Mouse (Mus musculus) stomach, embryonic 14.5 days (tissue): Measurements from ENCODE around the gene Rnf41. TPM values are rescaled to one million over a fixed set of nuclear protein-coding genes. Genes with fewer than 3 reads are reported as not detected.

Experiments used
- ATAC-seq: fragments of 200-750 bp; cut with Nextera tagmentation; 2 replicates; pipeline ENCODE4 v1.8.0; 2017; ENCODE audit warnings: low read depth, moderate TSS enrichment; ENCODE audit not compliant: insufficient number of reproducible peaks, insufficient read depth, low FRiP score
- H3K27ac ChIP-seq: fragments of 300-500 bp; sonication (generic); 2 replicates; pipeline ENCODE4 v1.5.1; 2014; ENCODE audit warnings: mild to moderate bottlenecking, low read length, moderate library complexity, mixed read lengths
- H3K27me3 ChIP-seq: fragments of 300-500 bp; sonication (generic); 2 replicates; pipeline ENCODE4 v1.6.1; 2014; ENCODE audit warnings: low read length, control low read depth, mixed read lengths; ENCODE audit not compliant: control insufficient read depth, insufficient read depth
- H3K36me3 ChIP-seq: fragments of 300-500 bp; sonication (generic); 2 replicates; pipeline ENCODE4 v1.6.1; 2014; ENCODE audit warnings: mild to moderate bottlenecking, control low read depth, low read length, moderate library complexity, mixed read lengths; ENCODE audit not compliant: control insufficient read depth, insufficient read depth
- H3K4me1 ChIP-seq: fragments of 300-500 bp; sonication (generic); 2 replicates; pipeline ENCODE4 v1.6.1; 2014; ENCODE audit warnings: low read length, control low read depth, mixed read lengths; ENCODE audit not compliant: control insufficient read depth, insufficient read depth
- H3K4me2 ChIP-seq: fragments of 300-500 bp; sonication (generic); replicated peaks from 2 replicates; pipeline ENCODE4 v1.6.1; 2014; ENCODE audit warnings: low read depth, low read length, control low read depth
- H3K4me3 ChIP-seq: fragments of 300-500 bp; sonication (generic); 2 replicates; pipeline ENCODE4 v1.5.1; 2014; ENCODE audit warnings: low read depth, low read length, control low read depth
- H3K9ac ChIP-seq: fragments of 300-500 bp; sonication (generic); replicated peaks from 2 replicates; pipeline ENCODE4 v1.6.1; 2014; ENCODE audit warnings: low read depth, mild to moderate bottlenecking, control low read depth, low read length, moderate library complexity, mixed read lengths
- H3K9me3 ChIP-seq: fragments of 300-500 bp; sonication (generic); 2 replicates; pipeline ENCODE4 v1.6.1; 2016; ENCODE audit warnings: low read depth, low read length, control low read depth; ENCODE audit not compliant: control insufficient read depth
- WGBS: fragments of 180-500 bp; shearing (Covaris S2); extraction: QIAGEN DNeasy Blood & Tissue Kit; methylation state at CpG from one replicate; pipeline ENCODE4 v1.1.7; 2014; 5-methylcytosine and 5-hydroxymethylcytosine counted together
- polyA plus RNA-seq: library from polyadenylated mRNA; unstranded; fragments of >200 nt; fragmentation: Nextera tagmentation; extraction: Ambion mirVana; gene quantifications from 2 replicates; pipeline ENCODE4 v1.2.1, GENCODE M21; 2014

The Rnf41 gene
- polyA plus RNA-seq, 1 experiment from 2014 or later, result 31.9 TPM

GRCm38 (mm10) chr10:128455280-128455679 is 43.8 kb downstream of the Rnf41 start:
- Histone ChIP-seq H3K27me3 (no peaks in the 10 kb centered on the region), H3K4me1 (peaks cover 2% of the 10 kb centered on the region), H3K36me3 (no peaks in the 10 kb centered on the region), H3K4me3 (no peak overlapping the region), H3K9me3 (no peaks in the 10 kb centered on the region), H3K27ac (no peak overlapping the region), H3K9ac (no peak overlapping the region), H3K4me2 (peak overlapping the region; percentile 26; the same call in 1 of the 2 replicates)
- 3% methylated on average over 6 of the region's 6 CpGs for WGBS
- no peak for ATAC-seq

- Histone ChIP-seq H3K4me2 (0 out of 2 replicates have a peak overlapping the region, but pooled peaks have one; percentile 46), H3K27me3 (no peaks in the 10 kb centered on the region), H3K4me3 (no peak overlapping the region; the same call in 1 of the 2 replicates), H3K27ac (no peak overlapping the region), H3K36me3 (peaks cover 12% of the 10 kb centered on the region), H3K9me3 (no peaks in the 10 kb centered on the region), H3K4me1 (peaks cover 13% of the 10 kb centered on the region), H3K9ac (no peak overlapping the region)
- ATAC-seq, result no peak
- WGBS, result 80% methylated on average over 6 of the region's 6 CpGs
Measured at GRCm38 (mm10) chr10:128457676-128458075, 46.2 kb downstream of the Rnf41 start.

GRCm38 (mm10) chr10:128458348-128458718 is 46.9 kb downstream of the Rnf41 start:
- Histone ChIP-seq H3K27me3 (no peaks in the 10 kb centered on the region), H3K27ac (peak overlapping the region; percentile 93), H3K4me3 (peak overlapping the region; percentile 77), H3K4me1 (peaks cover 13% of the 10 kb centered on the region), H3K9me3 (no peaks in the 10 kb centered on the region), H3K4me2 (peak overlapping the region; percentile 46), H3K9ac (peak overlapping the region; percentile 92), H3K36me3 (peaks cover 19% of the 10 kb centered on the region)
- WGBS, result under 1% methylated on average over 29 of the region's 29 CpGs
- ATAC-seq, result peak; percentile 62

- Histone ChIP-seq H3K27ac (peak within 1 kb of the TSS; percentile 93), H3K9ac (peak within 1 kb of the TSS; percentile 92), H3K36me3 (peaks cover 24% of the 10 kb centered on the region), H3K27me3 (no peaks in the 10 kb centered on the region), H3K4me1 (peaks cover 13% of the 10 kb centered on the region), H3K4me2 (peak within 1 kb of the TSS; percentile 86), H3K9me3 (no peaks in the 10 kb centered on the region), H3K4me3 (peak within 1 kb of the TSS; percentile 77)
- WGBS, result under 1% methylated on average over 75 of the region's 86 CpGs
- ATAC-seq, result peak; percentile 83
Measured at GRCm38 (mm10) chr10:128458719-128459408, 47.4 kb downstream of the Rnf41 start, which contains the start of gene Smarcc2. Gene Smarcc2 (plus strand): TSS chr10:128459248.

- peak overlapping the region; percentile 86 for H3K4me2 ChIP-seq
- under 1% methylated on average over 44 of the region's 67 CpGs for WGBS
- peak; percentile 43 for ATAC-seq
Measured at GRCm38 (mm10) chr10:128459409-128460269, 48.2 kb downstream of the Rnf41 start.

GRCm38 (mm10) chr10:128460270-128460630 is 48.8 kb downstream of the Rnf41 start:
- WGBS, result 5% methylated on average over 5 of the region's 5 CpGs
- H3K27ac ChIP-seq, result peak overlapping the region; percentile 93; the same call in 1 of the 2 replicates

More at GRCm38 (mm10) chr10:128459409-128460269, 48.2 kb downstream of the Rnf41 start:
- H3K36me3 ChIP-seq, result peaks cover 32% of the 10 kb centered on the region
- peak overlapping the region; percentile 77 for H3K4me3 ChIP-seq
- no peaks in the 10 kb centered on the region for H3K27me3 ChIP-seq
- peak overlapping the region; percentile 92 for H3K9ac ChIP-seq
- peak overlapping the region; percentile 93 for H3K27ac ChIP-seq
- H3K4me1 ChIP-seq, result peaks cover 13% of the 10 kb centered on the region
- H3K9me3 ChIP-seq, result no peaks in the 10 kb centered on the region

GRCm38 (mm10) chr10:128474366-128474765 is 62.9 kb downstream of the Rnf41 start:
- H3K9ac ChIP-seq, result no peak overlapping the region
- H3K27me3 ChIP-seq, result no peaks in the 10 kb centered on the region
- no peaks in the 10 kb centered on the region for H3K9me3 ChIP-seq
- no peak overlapping the region for H3K4me3 ChIP-seq
- WGBS, result 83% methylated on average over 11 of the region's 12 CpGs
- H3K27ac ChIP-seq, result no peak overlapping the region
- no peak overlapping the region for H3K4me2 ChIP-seq
- ATAC-seq, result no peak
- H3K36me3 ChIP-seq, result peaks cover 82% of the 10 kb centered on the region
- H3K4me1 ChIP-seq, result no peaks in the 10 kb centered on the region

More at GRCm38 (mm10) chr10:128460270-128460630, 48.8 kb downstream of the Rnf41 start:
- H3K4me3 ChIP-seq, result peak overlapping the region; percentile 77
- peak overlapping the region; percentile 86 for H3K4me2 ChIP-seq
- H3K27me3 ChIP-seq, result no peaks in the 10 kb centered on the region
- peak overlapping the region; percentile 92 for H3K9ac ChIP-seq
- no peak for ATAC-seq
- peaks cover 38% of the 10 kb centered on the region for H3K36me3 ChIP-seq
- no peaks in the 10 kb centered on the region for H3K9me3 ChIP-seq
- peaks cover 13% of the 10 kb centered on the region for H3K4me1 ChIP-seq

GRCm38 (mm10) chr10:128486370-128486769 is 74.9 kb downstream of the Rnf41 start:
- Histone ChIP-seq H3K27ac (no peak overlapping the region), H3K4me2 (no peak overlapping the region), H3K27me3 (no peaks in the 10 kb centered on the region), H3K9ac (no peak overlapping the region), H3K4me3 (no peak overlapping the region), H3K36me3 (peaks cover 89% of the 10 kb centered on the region), H3K4me1 (peaks cover 13% of the 10 kb centered on the region), H3K9me3 (no peaks in the 10 kb centered on the region)
- 90% methylated on average over 7 of the region's 7 CpGs for WGBS
- ATAC-seq, result no peak
